Mouse (Mus musculus) limb, embryonic 15.5 days (tissue): ENCODE data around the gene Nr4a3. TPM values are rescaled to one million over a fixed set of nuclear protein-coding genes. Genes with fewer than 3 reads are reported as not detected.

Source experiments
- ATAC-seq: fragments of 200-750 bp; cut with Nextera tagmentation; 2 replicates; pipeline ENCODE4 v1.8.0; 2017; ENCODE audit warnings: low read depth, moderate TSS enrichment; ENCODE audit not compliant: insufficient number of reproducible peaks, low FRiP score, low TSS enrichment
- H3K27ac ChIP-seq: fragments of 300-500 bp; sonication (generic); 2 replicates; pipeline ENCODE4 v1.5.1; 2015; ENCODE audit warnings: moderate library complexity, mild to moderate bottlenecking, inconsistent platforms
- H3K27me3 ChIP-seq: fragments of 300-500 bp; sonication (generic); 2 replicates; pipeline ENCODE4 v1.6.1; 2015; ENCODE audit warnings: inconsistent platforms
- H3K36me3 ChIP-seq: fragments of 300-500 bp; sonication (generic); 2 replicates; pipeline ENCODE4 v1.6.1; 2015; ENCODE audit warnings: inconsistent platforms
- H3K4me1 ChIP-seq: fragments of 300-500 bp; sonication (generic); 2 replicates; pipeline ENCODE4 v1.6.1; 2015; ENCODE audit warnings: inconsistent platforms
- H3K4me2 ChIP-seq: fragments of 300-500 bp; sonication (generic); 2 replicates; pipeline ENCODE4 v1.6.1; 2015; ENCODE audit warnings: mild to moderate bottlenecking, inconsistent platforms
- H3K4me3 ChIP-seq: fragments of 300-500 bp; sonication (generic); 2 replicates; pipeline ENCODE4 v1.5.1; 2015; ENCODE audit warnings: mild to moderate bottlenecking, inconsistent platforms
- H3K9ac ChIP-seq: fragments of 300-500 bp; sonication (generic); 2 replicates; pipeline ENCODE4 v1.6.1; 2015; ENCODE audit warnings: inconsistent platforms
- H3K9me3 ChIP-seq: fragments of 300-500 bp; sonication (generic); 2 replicates; pipeline ENCODE4 v1.6.1; 2016; ENCODE audit warnings: inconsistent platforms
- WGBS: fragments of 180-500 bp; shearing (Covaris S2); methylation state at CpG from one replicate; pipeline ENCODE4 v1.1.7; 2015; 5-methylcytosine and 5-hydroxymethylcytosine counted together
- polyA plus RNA-seq: library from polyadenylated mRNA; unstranded; fragments of >200 nt; fragmentation: Nextera tagmentation; extraction: Ambion mirVana; gene quantifications from 2 replicates; pipeline ENCODE4 v1.2.1, GENCODE M21; 2015

Nr4a3 gene
- polyA plus RNA-seq, 1 experiment from 2014 or later = 0.38 TPM

DNA sequence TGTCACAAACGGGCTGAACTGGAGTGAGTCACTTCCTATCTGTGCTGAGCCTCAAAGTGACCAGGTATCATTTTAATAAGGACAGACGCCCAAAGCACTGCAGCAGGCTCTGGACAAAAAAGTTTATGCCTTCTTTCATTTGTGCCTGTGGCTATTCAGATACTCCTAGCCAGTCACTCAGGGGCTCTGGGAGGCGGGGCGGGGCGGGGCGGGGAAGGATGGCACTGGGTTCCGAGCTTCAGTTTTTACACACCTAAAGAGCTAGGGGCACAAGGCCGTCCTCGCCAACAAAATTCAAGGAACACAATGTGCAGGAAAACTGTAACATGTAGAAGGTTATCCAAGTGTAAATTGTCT is 79.4 kb downstream of the Nr4a3 start:
- H3K9ac ChIP-seq = no peak overlapping the region
- peak overlapping the region; percentile 60 for H3K4me3 ChIP-seq
- no peaks in the 10 kb centered on the region for H3K36me3 ChIP-seq
- no peaks in the 10 kb centered on the region for H3K27me3 ChIP-seq
- 7% methylated on average over 9 of the region's 9 CpGs for WGBS
- H3K9me3 ChIP-seq = no peaks in the 10 kb centered on the region
- no peak overlapping the region for H3K27ac ChIP-seq
- 0 out of 2 replicates have a peak, but pooled peaks cover 2% of the 10 kb centered on the region for H3K4me1 ChIP-seq
- peak overlapping the region; percentile 73 for H3K4me2 ChIP-seq
- ATAC-seq = peak; percentile 63; the same call in 1 of the 2 replicates

DNA sequence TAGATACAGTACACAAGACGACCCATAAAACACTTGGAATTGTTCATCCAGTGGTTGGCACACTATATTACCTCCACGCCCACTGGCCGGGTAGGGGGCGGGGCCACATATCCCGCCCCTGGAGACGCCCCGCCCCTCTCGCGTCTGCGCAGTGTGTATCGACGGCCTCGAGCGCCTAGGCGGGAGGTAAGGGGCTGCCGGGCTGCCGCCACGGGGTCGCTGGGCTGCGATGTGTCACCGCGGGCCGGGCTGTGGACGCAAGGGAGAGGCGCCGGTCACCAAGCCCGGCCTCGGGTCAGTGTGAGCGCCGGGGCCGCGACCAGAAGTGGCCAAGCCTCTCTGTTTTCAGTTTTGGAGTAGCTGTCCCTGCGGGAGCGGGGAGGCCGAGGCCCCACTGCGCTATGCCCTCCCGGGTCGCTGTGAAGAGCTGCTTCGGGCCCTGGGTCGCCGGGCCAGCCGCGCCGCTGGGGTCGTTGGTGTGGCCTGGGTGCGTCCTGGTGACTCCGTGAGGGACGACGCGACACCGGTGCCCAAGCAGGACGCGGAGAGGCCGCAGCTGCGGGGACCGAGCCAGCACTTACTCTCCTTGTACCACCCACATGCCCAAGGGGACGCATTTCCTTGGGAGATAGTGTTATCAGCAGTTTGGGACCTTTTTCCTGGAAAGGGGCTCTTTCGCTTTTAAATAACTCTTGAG is 80.0 kb downstream of the Nr4a3 start, which contains the start of gene Stx17:
TSS of gene Stx17 (plus strand) at position 143 of the 697 bp plus-strand sequence.
- no peaks in the 10 kb centered on the region for H3K27me3 ChIP-seq
- H3K27ac ChIP-seq = peak within 1 kb of the TSS; percentile 7; the same call in 1 of the 2 replicates
- peak within 1 kb of the TSS; percentile 60 for H3K4me3 ChIP-seq
- 0 out of 2 replicates have a peak, but pooled peaks cover 2% of the 10 kb centered on the region for H3K4me1 ChIP-seq
- H3K36me3 ChIP-seq = no peaks in the 10 kb centered on the region
- peak within 1 kb of the TSS; percentile 73 for H3K4me2 ChIP-seq
- peak within 1 kb of the TSS; percentile 75 for H3K9ac ChIP-seq
- WGBS = 2% methylated on average over 51 of the region's 58 CpGs
- peak; percentile 96 for ATAC-seq
- no peaks in the 10 kb centered on the region for H3K9me3 ChIP-seq

DNA sequence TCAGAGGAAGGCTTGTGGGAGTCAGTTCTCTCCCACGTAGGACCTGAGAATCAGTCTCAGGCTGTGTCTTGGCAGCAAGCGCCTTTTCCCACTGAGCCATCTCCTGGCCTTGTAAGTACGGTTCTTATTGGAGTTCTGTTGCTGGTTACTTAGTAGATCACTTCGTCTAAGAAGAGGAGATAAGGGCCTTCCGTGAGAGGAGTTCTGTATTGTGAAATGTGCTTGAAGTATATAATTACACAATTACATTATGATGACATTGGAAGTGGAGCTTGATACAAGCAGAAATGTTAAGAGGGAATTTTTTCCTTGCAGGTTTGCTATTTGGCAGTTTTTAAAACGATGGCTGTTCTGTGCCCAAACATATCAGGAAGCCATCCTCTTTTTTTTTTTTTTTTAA is 85.4 kb downstream of the Nr4a3 start:
- no peak overlapping the region for H3K4me2 ChIP-seq
- H3K9me3 ChIP-seq = no peaks in the 10 kb centered on the region
- 85% methylated on average over 6 of the region's 6 CpGs for WGBS
- peaks cover 28% of the 10 kb centered on the region; the same call in 1 of the 2 replicates for H3K36me3 ChIP-seq
- 0 out of 2 replicates have a peak, but pooled peaks cover 2% of the 10 kb centered on the region for H3K4me1 ChIP-seq
- H3K27me3 ChIP-seq = no peaks in the 10 kb centered on the region
- no peak overlapping the region for H3K9ac ChIP-seq
- no peak for ATAC-seq
- H3K4me3 ChIP-seq = no peak overlapping the region
- H3K27ac ChIP-seq = no peak overlapping the region

DNA sequence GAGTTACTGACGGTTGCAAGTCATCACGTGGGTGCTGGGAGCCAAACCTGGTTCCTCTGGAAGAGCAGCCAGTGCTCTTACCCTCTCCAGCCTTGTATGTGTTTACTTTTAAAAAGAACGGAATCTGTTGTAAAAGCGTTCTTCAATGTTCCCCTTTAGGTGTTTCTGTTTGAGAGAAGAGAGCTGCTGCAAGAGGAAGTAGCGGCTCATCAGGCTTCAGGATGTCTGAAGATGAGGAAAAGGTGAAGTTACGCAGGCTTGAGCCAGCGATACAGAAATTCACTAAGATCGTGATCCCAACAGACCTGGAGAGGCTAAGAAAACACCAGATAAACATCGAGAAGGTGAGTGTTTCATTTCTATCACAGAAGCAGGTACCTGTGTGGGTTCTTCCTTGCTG is 86.7 kb downstream of the Nr4a3 start:
- Histone ChIP-seq H3K4me2 (no peak overlapping the region), H3K9ac (no peak overlapping the region), H3K4me3 (no peak overlapping the region), H3K36me3 (peaks cover 33% of the 10 kb centered on the region; the same call in 1 of the 2 replicates), H3K9me3 (no peaks in the 10 kb centered on the region), H3K4me1 (no peaks in the 10 kb centered on the region), H3K27me3 (no peaks in the 10 kb centered on the region), H3K27ac (no peak overlapping the region)
- no peak for ATAC-seq
- WGBS = 93% methylated on average over 9 of the region's 9 CpGs

DNA sequence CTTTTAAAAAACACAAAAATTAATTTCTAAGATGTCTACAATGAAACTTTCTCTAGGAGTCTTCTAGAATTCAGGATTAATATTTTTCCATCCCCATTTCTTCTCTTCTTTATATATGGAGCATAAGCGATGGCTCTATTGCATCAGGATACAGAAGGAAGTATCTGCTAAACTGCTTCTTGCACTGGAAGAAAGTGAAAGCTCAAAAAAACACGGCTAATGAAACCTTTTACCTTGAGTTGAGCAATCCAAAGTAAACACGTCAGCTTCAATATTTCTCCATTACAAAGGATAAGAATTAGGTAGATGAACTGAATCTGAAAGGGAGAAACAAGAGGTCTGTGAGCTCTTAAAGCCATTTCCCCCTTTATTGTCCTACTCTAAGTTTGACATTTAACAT is 87.8 kb downstream of the Nr4a3 start:
- no peaks in the 10 kb centered on the region for H3K4me1 ChIP-seq
- H3K27ac ChIP-seq = no peak overlapping the region
- no peak for ATAC-seq
- WGBS = 77% methylated on average over 3 of the region's 3 CpGs
- H3K36me3 ChIP-seq = peaks cover 34% of the 10 kb centered on the region; the same call in 1 of the 2 replicates
- H3K9me3 ChIP-seq = no peaks in the 10 kb centered on the region
- H3K27me3 ChIP-seq = no peaks in the 10 kb centered on the region
- no peak overlapping the region for H3K4me3 ChIP-seq
- H3K9ac ChIP-seq = no peak overlapping the region
- no peak overlapping the region for H3K4me2 ChIP-seq

Other genes with a start within 250 kb of the Nr4a3 start
- gene Stx17, start 79.8 kb downstream of the Nr4a3 start, polyA plus RNA-seq = 35.6 and 36.8 TPM in 2 replicates
- gene Erp44, start 234.4 kb downstream of the Nr4a3 start, polyA plus RNA-seq = 118 TPM in 2 replicates
- gene Invs, start 234.6 kb downstream of the Nr4a3 start, polyA plus RNA-seq = 9.3 and 10.2 TPM in 2 replicates